Mouse (Mus musculus) intestine, embryonic 15.5 days (tissue): ENCODE measurements around the gene Unc13a. TPM values are rescaled to one million over a fixed set of nuclear protein-coding genes. Genes with fewer than 3 reads are reported as not detected.

Source experiments
- ATAC-seq: fragments of 200-750 bp; cut with Nextera tagmentation; 2 replicates; pipeline ENCODE4 v1.8.0; 2017; ENCODE audit warnings: moderate TSS enrichment, moderate library complexity
- H3K27ac ChIP-seq: fragments of 300-500 bp; sonication (generic); 2 replicates; pipeline ENCODE4 v1.5.1; 2015; ENCODE audit warnings: mild to moderate bottlenecking, inconsistent platforms
- H3K27me3 ChIP-seq: fragments of 300-500 bp; sonication (generic); replicated peaks from 2 replicates; pipeline ENCODE4 v1.6.1; 2015; ENCODE audit warnings: inconsistent platforms
- H3K36me3 ChIP-seq: fragments of 300-500 bp; sonication (generic); 2 replicates; pipeline ENCODE4 v1.6.1; 2015; ENCODE audit warnings: inconsistent platforms
- H3K4me1 ChIP-seq: fragments of 300-500 bp; sonication (generic); replicated peaks from 2 replicates; pipeline ENCODE4 v1.6.1; 2015; ENCODE audit warnings: inconsistent platforms
- H3K4me2 ChIP-seq: fragments of 300-500 bp; sonication (generic); replicated peaks from 2 replicates; pipeline ENCODE4 v1.6.1; 2015; ENCODE audit warnings: mild to moderate bottlenecking, inconsistent platforms
- H3K4me3 ChIP-seq: fragments of 300-500 bp; sonication (generic); replicated peaks from 2 replicates; pipeline ENCODE4 v1.5.1; 2015; ENCODE audit warnings: inconsistent platforms
- H3K9ac ChIP-seq: fragments of 300-500 bp; sonication (generic); 2 replicates; pipeline ENCODE4 v1.6.1; 2015; ENCODE audit warnings: inconsistent platforms
- H3K9me3 ChIP-seq: fragments of 300-500 bp; sonication (generic); 2 replicates; pipeline ENCODE4 v1.6.1; 2016; ENCODE audit warnings: inconsistent platforms
- WGBS: fragments of 180-500 bp; shearing (Covaris S2); methylation state at CpG from one replicate; pipeline ENCODE4 v1.1.7; 2015; 5-methylcytosine and 5-hydroxymethylcytosine counted together
- polyA plus RNA-seq: library from polyadenylated mRNA; unstranded; fragments of >200 nt; fragmentation: Nextera tagmentation; extraction: Ambion mirVana; gene quantifications from 2 replicates; pipeline ENCODE4 v1.2.1, GENCODE M21; 2015

Gene Unc13a
- polyA plus RNA-seq, 1 experiment from 2014 or later: 1.3 TPM

- Histone ChIP-seq H3K4me3 (peak overlapping the region; percentile 33), H3K4me1 (peaks cover 24% of the 10 kb centered on the region), H3K36me3 (no peaks in the 10 kb centered on the region; the same call in 1 of the 2 replicates), H3K27me3 (peaks cover 13% of the 10 kb centered on the region), H3K9ac (peak overlapping the region; percentile 26), H3K9me3 (no peaks in the 10 kb centered on the region), H3K4me2 (peak overlapping the region; percentile 80), H3K27ac (no peak overlapping the region)
- 5% methylated on average over 65 of the region's 65 CpGs for WGBS
- peak; percentile 1 for ATAC-seq
Observed at GRCm38 (mm10) chr8:71601939-71602665, 69.5 kb downstream of the Unc13a start.

GRCm38 (mm10) chr8:71598841-71599240, 72.7 kb downstream of the Unc13a start:
- Histone ChIP-seq H3K36me3 (no peaks in the 10 kb centered on the region), H3K9ac (no peak overlapping the region), H3K4me2 (no peak overlapping the region), H3K9me3 (no peaks in the 10 kb centered on the region), H3K4me3 (no peak overlapping the region), H3K27me3 (peaks cover 13% of the 10 kb centered on the region), H3K4me1 (peaks cover 25% of the 10 kb centered on the region), H3K27ac (no peak overlapping the region)
- ATAC-seq: no peak
- 93% methylated on average over 5 of the region's 5 CpGs for WGBS

- ATAC-seq: no peak
- H3K9ac ChIP-seq: no peak overlapping the region
- peaks cover 13% of the 10 kb centered on the region for H3K27me3 ChIP-seq
- no peaks in the 10 kb centered on the region for H3K36me3 ChIP-seq
- H3K4me3 ChIP-seq: no peak overlapping the region
- H3K4me2 ChIP-seq: no peak overlapping the region
- H3K27ac ChIP-seq: no peak overlapping the region
- H3K4me1 ChIP-seq: peaks cover 27% of the 10 kb centered on the region
- no peaks in the 10 kb centered on the region for H3K9me3 ChIP-seq
Observed at GRCm38 (mm10) chr8:71598375-71598774, 73.2 kb downstream of the Unc13a start.

- no peaks in the 10 kb centered on the region for H3K36me3 ChIP-seq
Observed at GRCm38 (mm10) chr8:71597451-71597850, 74.1 kb downstream of the Unc13a start, which contains the start of gene Fam129c. Fam129c (plus strand) TSS chr8:71597648.

GRCm38 (mm10) chr8:71596798-71597197, 74.8 kb downstream of the Unc13a start:
- no peak for ATAC-seq
- Histone ChIP-seq H3K9ac (no peak overlapping the region), H3K9me3 (no peaks in the 10 kb centered on the region), H3K27me3 (peaks cover 4% of the 10 kb centered on the region), H3K4me3 (no peak overlapping the region), H3K27ac (no peak overlapping the region), H3K4me2 (no peak overlapping the region), H3K4me1 (peaks cover 21% of the 10 kb centered on the region), H3K36me3 (no peaks in the 10 kb centered on the region)
- WGBS: 78% methylated on average over 4 of the region's 4 CpGs

More at GRCm38 (mm10) chr8:71597451-71597850, 74.1 kb downstream of the Unc13a start, which contains the start of gene Fam129c:
- no peak for ATAC-seq
- H3K4me3 ChIP-seq: no peak within 1 kb of the TSS
- no peak within 1 kb of the TSS for H3K9ac ChIP-seq
- H3K4me1 ChIP-seq: peaks cover 28% of the 10 kb centered on the region
- no peaks in the 10 kb centered on the region for H3K9me3 ChIP-seq
- WGBS: 87% methylated on average over 3 of the region's 3 CpGs
- H3K27ac ChIP-seq: no peak within 1 kb of the TSS
- peaks cover 10% of the 10 kb centered on the region for H3K27me3 ChIP-seq
- H3K4me2 ChIP-seq: no peak within 1 kb of the TSS

- ATAC-seq: no peak
- H3K4me3 ChIP-seq: no peak overlapping the region
- peaks cover 22% of the 10 kb centered on the region for H3K4me1 ChIP-seq
- H3K27ac ChIP-seq: no peak overlapping the region
- H3K9me3 ChIP-seq: no peaks in the 10 kb centered on the region
- no peaks in the 10 kb centered on the region; the same call in 1 of the 2 replicates for H3K27me3 ChIP-seq
- WGBS: 54% methylated on average over 6 of the region's 6 CpGs
- H3K9ac ChIP-seq: no peak overlapping the region
- H3K36me3 ChIP-seq: no peaks in the 10 kb centered on the region
- H3K4me2 ChIP-seq: no peak overlapping the region
Observed at GRCm38 (mm10) chr8:71596384-71596783, 75.2 kb downstream of the Unc13a start.

- H3K27ac ChIP-seq: no peak overlapping the region
- peak; percentile 22; the same call in 1 of the 2 replicates for ATAC-seq
- no peaks in the 10 kb centered on the region for H3K9me3 ChIP-seq
- H3K36me3 ChIP-seq: no peaks in the 10 kb centered on the region
- H3K4me1 ChIP-seq: peaks cover 27% of the 10 kb centered on the region
- no peak overlapping the region for H3K9ac ChIP-seq
- 0 out of 2 replicates have a peak overlapping the region, but pooled peaks have one; percentile 11 for H3K4me2 ChIP-seq
- WGBS: 10% methylated on average over 27 of the region's 27 CpGs
- H3K27me3 ChIP-seq: no peaks in the 10 kb centered on the region
- no peak overlapping the region for H3K4me3 ChIP-seq
Observed at GRCm38 (mm10) chr8:71595862-71596261, 75.7 kb downstream of the Unc13a start.

GRCm38 (mm10) chr8:71594324-71594722, 77.2 kb downstream of the Unc13a start:
- no peaks in the 10 kb centered on the region for H3K36me3 ChIP-seq
- no peak overlapping the region for H3K4me2 ChIP-seq
- peaks cover 29% of the 10 kb centered on the region for H3K4me1 ChIP-seq
- no peak overlapping the region for H3K9ac ChIP-seq
- 95% methylated on average over 4 of the region's 4 CpGs for WGBS
- H3K27ac ChIP-seq: no peak overlapping the region
- no peaks in the 10 kb centered on the region for H3K9me3 ChIP-seq
- no peak for ATAC-seq
- H3K4me3 ChIP-seq: no peak overlapping the region
- no peaks in the 10 kb centered on the region for H3K27me3 ChIP-seq

GRCm38 (mm10) chr8:71593556-71594323, 77.8 kb downstream of the Unc13a start:
- no peaks in the 10 kb centered on the region for H3K9me3 ChIP-seq
- H3K9ac ChIP-seq: no peak overlapping the region
- H3K27me3 ChIP-seq: no peaks in the 10 kb centered on the region
- no peak overlapping the region for H3K27ac ChIP-seq
- no peak overlapping the region for H3K4me3 ChIP-seq
- no peaks in the 10 kb centered on the region for H3K36me3 ChIP-seq
- H3K4me1 ChIP-seq: peaks cover 29% of the 10 kb centered on the region
- ATAC-seq: no peak
- peak overlapping the region; percentile 87; the same call in 1 of the 2 replicates for H3K4me2 ChIP-seq
- WGBS: 94% methylated on average over 8 of the region's 8 CpGs

GRCm38 (mm10) chr8:71592374-71593170, 79.0 kb downstream of the Unc13a start:
- H3K27me3 ChIP-seq: no peaks in the 10 kb centered on the region
- peak; percentile 72 for ATAC-seq
- H3K4me2 ChIP-seq: peak overlapping the region; percentile 87
- H3K27ac ChIP-seq: peak overlapping the region; percentile 99
- peak overlapping the region; percentile 88 for H3K4me3 ChIP-seq
- 3% methylated on average over 60 of the region's 60 CpGs for WGBS
- H3K9me3 ChIP-seq: no peaks in the 10 kb centered on the region
- peaks cover 29% of the 10 kb centered on the region for H3K4me1 ChIP-seq
- no peaks in the 10 kb centered on the region for H3K36me3 ChIP-seq
- H3K9ac ChIP-seq: peak overlapping the region; percentile 93

GRCm38 (mm10) chr8:71591471-71592373, 79.8 kb downstream of the Unc13a start, which contains the start of gene Pgls:
Pgls (plus strand) TSS chr8:71592176.
- Histone ChIP-seq H3K4me1 (peaks cover 27% of the 10 kb centered on the region), H3K27ac (peak within 1 kb of the TSS; percentile 99)
- WGBS: under 1% methylated on average over 71 of the region's 71 CpGs

More at GRCm38 (mm10) chr8:71591471-71592373, 79.8 kb downstream of the Unc13a start, which contains the start of gene Pgls:
- H3K9ac ChIP-seq: peak within 1 kb of the TSS; percentile 93
- H3K9me3 ChIP-seq: no peaks in the 10 kb centered on the region
- ATAC-seq: peak; percentile 92
- peak within 1 kb of the TSS; percentile 87 for H3K4me2 ChIP-seq
- H3K27me3 ChIP-seq: no peaks in the 10 kb centered on the region
- H3K4me3 ChIP-seq: peak within 1 kb of the TSS; percentile 88
- 0 out of 2 replicates have a peak, but pooled peaks cover 4% of the 10 kb centered on the region for H3K36me3 ChIP-seq
